Mouse (Mus musculus): ENCODE results near the gene Serpina3m. TPM values are rescaled to one million over a fixed set of nuclear protein-coding genes. Genes with fewer than 3 reads are reported as not detected.
A peak's percentile ranks its signal among the peaks of the same experiment; 100 is the strongest.

Serpina3m gene
- polyA plus RNA-seq, 1 experiment from 2014 or later: not detected

DNA sequence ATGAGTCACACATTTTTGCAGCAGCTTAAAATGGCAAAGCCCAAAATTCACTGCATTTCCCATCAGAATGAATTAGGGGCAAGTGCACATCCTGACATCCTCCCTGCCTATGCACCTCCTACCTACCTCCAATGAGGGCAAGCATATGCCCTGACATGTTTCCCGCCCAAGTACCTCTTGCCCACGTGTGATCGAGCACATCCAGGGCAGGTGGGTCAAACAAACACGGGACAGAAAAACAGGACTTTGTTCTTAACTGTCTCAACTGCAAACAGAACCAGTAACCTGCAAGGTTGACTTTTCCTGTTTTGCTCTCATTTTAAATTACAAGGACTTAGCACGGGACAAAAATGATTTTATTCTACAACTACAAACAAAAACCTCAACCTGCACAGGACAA lies 65.7 kb downstream of the Serpina3m start:
- Histone ChIP-seq H3K27me3 (no peaks in the 10 kb centered on the region), H3K27ac (no peak overlapping the region), H3K9me3 (replicated peaks) (no peaks in the 10 kb centered on the region), H3K4me1 (no peaks in the 10 kb centered on the region), H3K36me3 (no peaks in the 10 kb centered on the region), H3K4me2 (no peak overlapping the region), H3K9ac (no peak overlapping the region), H3K4me3 (replicated peaks) (no peak overlapping the region)
- no peak for ATAC-seq (replicated peaks; ENCODE audit: low FRiP score)
- WGBS: 73% methylated on average over 5 of the region's 5 CpGs

GRCm38 (mm10) chr12:104406454-104406885 lies 68.2 kb downstream of the Serpina3m start, which contains the start of gene Serpina3n:
Serpina3n (plus strand) TSS chr12:104406729.
- no peaks in the 10 kb centered on the region for H3K36me3 ChIP-seq
- H3K4me3 ChIP-seq (replicated peaks): no peak within 1 kb of the TSS
- H3K9me3 ChIP-seq (replicated peaks): no peaks in the 10 kb centered on the region
- H3K27ac ChIP-seq: no peak within 1 kb of the TSS
- H3K27me3 ChIP-seq: no peaks in the 10 kb centered on the region
- no peak; the same call in 1 of the 2 replicates for ATAC-seq (replicated peaks; ENCODE audit: low FRiP score)
- no peaks in the 10 kb centered on the region for H3K4me1 ChIP-seq
- H3K4me2 ChIP-seq: no peak within 1 kb of the TSS
- no peak within 1 kb of the TSS for H3K9ac ChIP-seq
- 38% methylated on average over 4 of the region's 4 CpGs for WGBS

- Histone ChIP-seq H3K27me3 (no peaks in the 10 kb centered on the region), H3K36me3 (no peaks in the 10 kb centered on the region), H3K4me2 (no peak overlapping the region), H3K4me1 (peaks cover 10% of the 10 kb centered on the region; the same call in 1 of the 2 replicates), H3K9ac (no peak overlapping the region), H3K9me3 (replicated peaks) (no peaks in the 10 kb centered on the region), H3K4me3 (replicated peaks) (no peak overlapping the region), H3K27ac (no peak overlapping the region)
- ATAC-seq (replicated peaks; ENCODE audit: low FRiP score): no peak
- 91% methylated on average over 6 of the region's 6 CpGs for WGBS
Measured at GRCm38 (mm10) chr12:104412507-104412906, 74.2 kb downstream of the Serpina3m start.

DNA sequence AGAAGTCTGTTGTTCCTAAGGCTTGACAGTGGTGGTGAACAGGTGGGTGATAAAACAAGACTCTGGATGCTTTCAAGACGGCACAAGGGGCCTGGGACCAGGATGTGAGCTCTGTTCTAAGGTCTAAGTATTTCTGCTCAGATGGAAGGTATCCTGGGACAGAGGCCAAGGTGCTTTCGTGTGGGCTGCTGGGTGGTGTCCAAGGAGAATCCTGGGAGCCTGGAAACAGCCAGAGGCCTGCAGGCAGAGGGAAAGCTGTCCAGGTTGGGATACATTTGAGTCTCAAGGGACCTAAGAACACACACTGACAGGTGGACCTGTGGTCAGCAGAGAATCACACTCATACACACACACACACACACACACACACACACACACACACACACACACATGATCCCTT lies 76.3 kb downstream of the Serpina3m start:
- peaks cover 12% of the 10 kb centered on the region; the same call in 1 of the 2 replicates for H3K4me1 ChIP-seq
- H3K9ac ChIP-seq: no peak overlapping the region
- no peaks in the 10 kb centered on the region for H3K27me3 ChIP-seq
- no peaks in the 10 kb centered on the region for H3K36me3 ChIP-seq
- 58% methylated on average over 2 of the region's 2 CpGs for WGBS
- no peak overlapping the region for H3K4me2 ChIP-seq
- no peak for ATAC-seq (replicated peaks; ENCODE audit: low FRiP score)
- no peak overlapping the region for H3K4me3 ChIP-seq (replicated peaks)
- no peaks in the 10 kb centered on the region for H3K9me3 ChIP-seq (replicated peaks)
- H3K27ac ChIP-seq: no peak overlapping the region

- peak overlapping the region; percentile 51; the same call in 1 of the 2 replicates for H3K27ac ChIP-seq
Measured at GRCm38 (mm10) chr12:104415625-104416315, 77.5 kb downstream of the Serpina3m start.

DNA sequence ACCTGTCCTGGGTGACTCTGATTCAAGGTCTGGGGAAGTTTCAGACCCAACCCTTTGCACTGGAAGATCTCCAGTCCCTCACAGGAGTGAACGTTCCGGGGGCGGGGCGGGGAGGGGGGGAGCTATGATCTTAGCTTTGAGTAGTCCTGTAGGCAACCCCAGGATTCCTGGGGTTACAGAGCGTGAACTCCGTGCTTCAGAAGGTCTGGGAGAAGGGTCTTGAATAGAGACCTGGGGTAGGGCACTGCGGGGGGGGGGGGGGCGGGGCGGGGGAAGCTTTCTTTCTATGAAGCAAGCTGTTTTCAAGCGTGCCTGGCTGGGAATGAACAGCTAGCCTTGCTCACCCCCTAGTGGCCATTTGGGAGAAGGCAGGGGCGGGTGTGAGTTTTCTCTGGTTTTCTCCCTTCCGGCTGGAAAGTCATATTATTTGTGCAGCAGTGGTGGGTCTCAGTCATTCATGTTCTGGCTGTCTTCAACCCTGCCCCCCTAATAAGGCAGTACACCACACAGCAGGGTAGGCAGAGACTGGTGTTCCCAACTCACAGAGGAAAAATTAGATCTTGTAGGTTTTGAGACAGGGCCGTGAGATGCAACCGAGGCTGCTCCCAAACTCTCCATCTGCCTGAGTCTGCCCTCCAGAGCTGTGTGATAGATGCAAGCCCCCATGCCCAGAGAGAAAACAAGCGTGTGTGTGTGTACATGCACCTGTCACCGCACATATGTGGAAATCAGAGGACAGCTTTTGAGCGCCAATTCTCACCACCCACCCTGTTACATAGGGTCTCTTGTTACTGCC lies 80.3 kb downstream of the Serpina3m start:
- peak; percentile 34; the same call in 1 of the 2 replicates for ATAC-seq (replicated peaks; ENCODE audit: low FRiP score)
- no peaks in the 10 kb centered on the region for H3K9me3 ChIP-seq (replicated peaks)
- no peak overlapping the region for H3K27ac ChIP-seq
- H3K4me3 ChIP-seq (replicated peaks): peak overlapping the region; percentile 21
- peak overlapping the region; percentile 52 for H3K4me2 ChIP-seq
- H3K36me3 ChIP-seq: no peaks in the 10 kb centered on the region
- 19% methylated on average over 15 of the region's 17 CpGs for WGBS
- no peaks in the 10 kb centered on the region for H3K27me3 ChIP-seq
- H3K9ac ChIP-seq: no peak overlapping the region
- peaks cover 20% of the 10 kb centered on the region for H3K4me1 ChIP-seq

More at GRCm38 (mm10) chr12:104415625-104416315, 77.5 kb downstream of the Serpina3m start:
- Histone ChIP-seq H3K9me3 (replicated peaks) (no peaks in the 10 kb centered on the region), H3K4me1 (peaks cover 12% of the 10 kb centered on the region; the same call in 1 of the 2 replicates), H3K36me3 (no peaks in the 10 kb centered on the region), H3K4me3 (replicated peaks) (no peak overlapping the region), H3K4me2 (no peak overlapping the region), H3K27me3 (no peaks in the 10 kb centered on the region), H3K9ac (no peak overlapping the region)
- peak; percentile 45 for ATAC-seq (replicated peaks; ENCODE audit: low FRiP score)
- 25% methylated on average over 6 of the region's 6 CpGs for WGBS

DNA sequence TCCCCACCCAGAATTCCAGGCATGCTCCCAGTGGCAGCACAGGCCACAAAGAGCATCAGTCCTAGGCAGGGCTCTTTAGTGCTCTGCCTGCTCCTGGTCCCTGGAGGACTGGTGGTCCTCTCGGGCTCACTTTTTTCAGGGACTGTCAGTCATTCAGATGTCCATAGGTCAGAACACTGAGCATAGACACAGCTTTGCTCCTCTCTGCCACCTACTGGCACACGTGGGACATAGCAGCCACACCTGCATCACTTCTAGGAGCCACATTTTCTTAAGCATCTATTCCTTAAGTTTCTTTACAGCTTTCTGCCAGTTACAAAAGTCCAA lies 80.8 kb downstream of the Serpina3m start:
- WGBS: 19% methylated on average over 2 of the region's 2 CpGs
- peaks cover 20% of the 10 kb centered on the region for H3K4me1 ChIP-seq
- no peak overlapping the region for H3K27ac ChIP-seq
- H3K9ac ChIP-seq: no peak overlapping the region
- peak; percentile 18; the same call in 1 of the 2 replicates for ATAC-seq (replicated peaks; ENCODE audit: low FRiP score)
- no peaks in the 10 kb centered on the region for H3K27me3 ChIP-seq
- no peak overlapping the region for H3K4me2 ChIP-seq
- H3K9me3 ChIP-seq (replicated peaks): no peaks in the 10 kb centered on the region
- H3K4me3 ChIP-seq (replicated peaks): no peak overlapping the region
- H3K36me3 ChIP-seq: no peaks in the 10 kb centered on the region

DNA sequence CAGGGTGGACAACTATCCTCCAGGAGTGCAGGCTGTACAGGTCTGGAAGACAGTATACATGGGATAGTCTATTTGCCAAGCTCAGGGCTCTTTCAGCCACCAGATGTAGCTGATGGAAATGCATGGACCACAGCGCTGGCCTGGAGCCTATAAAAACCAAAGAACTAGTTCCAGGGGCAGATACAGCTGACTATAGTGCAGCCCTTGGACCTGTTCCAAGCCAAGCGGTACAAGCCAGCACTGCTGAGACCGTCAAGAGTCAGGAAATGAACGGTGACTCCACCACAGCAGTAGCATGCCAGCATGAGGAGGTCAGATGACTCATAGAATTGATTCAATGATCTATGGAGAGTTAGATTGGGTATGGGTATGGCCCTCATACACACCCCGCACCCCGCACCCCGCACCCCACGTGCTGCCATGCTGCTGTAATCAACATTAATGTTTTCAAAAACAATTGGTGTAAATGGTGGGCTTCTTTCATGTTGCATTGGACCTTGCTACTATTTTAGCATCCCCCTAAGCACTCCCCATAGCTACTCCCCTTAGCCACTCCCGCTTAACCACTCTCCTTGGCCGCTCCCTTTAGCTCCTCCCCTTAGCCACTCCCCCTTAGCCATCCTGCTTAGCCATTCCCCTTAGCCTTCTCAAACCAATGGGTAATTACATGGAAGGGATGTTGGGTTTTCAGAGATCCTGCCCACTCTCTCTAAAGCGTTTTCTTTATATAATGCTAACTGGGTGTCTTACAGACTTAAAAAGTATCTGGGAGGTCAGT lies 84.5 kb downstream of the Serpina3m start:
- peaks cover 10% of the 10 kb centered on the region; the same call in 1 of the 2 replicates for H3K4me1 ChIP-seq
- peaks cover 6% of the 10 kb centered on the region for H3K27me3 ChIP-seq
- no peak overlapping the region for H3K4me3 ChIP-seq (replicated peaks)
- 54% methylated on average over 11 of the region's 11 CpGs for WGBS
- no peak overlapping the region for H3K4me2 ChIP-seq
- no peaks in the 10 kb centered on the region for H3K9me3 ChIP-seq (replicated peaks)
- H3K27ac ChIP-seq: no peak overlapping the region
- no peak overlapping the region for H3K9ac ChIP-seq
- no peaks in the 10 kb centered on the region for H3K36me3 ChIP-seq
- ATAC-seq (replicated peaks; ENCODE audit: low FRiP score): peak; percentile 45

DNA sequence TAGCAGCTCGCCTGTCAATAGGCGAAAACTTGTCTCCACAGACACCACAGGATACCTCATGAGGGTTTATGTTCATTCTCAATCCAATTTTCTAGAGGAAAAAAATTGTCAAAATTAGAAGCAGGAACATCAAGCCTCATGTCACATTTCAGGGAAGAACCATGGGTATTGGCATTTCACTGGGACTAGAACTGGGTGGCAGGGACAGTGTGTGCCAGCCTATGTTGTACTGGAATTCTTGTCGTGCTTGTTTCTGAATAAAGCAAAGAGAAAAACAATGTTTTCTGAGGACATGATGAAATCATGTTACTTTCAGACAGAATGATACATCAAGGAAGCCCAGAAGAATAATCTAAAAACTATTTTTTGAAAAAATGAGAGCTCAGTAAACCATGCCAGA lies 87.3 kb downstream of the Serpina3m start:
- Histone ChIP-seq H3K27me3 (peaks cover 6% of the 10 kb centered on the region), H3K27ac (no peak overlapping the region), H3K9ac (no peak overlapping the region), H3K4me2 (no peak overlapping the region), H3K4me1 (peaks cover 8% of the 10 kb centered on the region; the same call in 1 of the 2 replicates), H3K36me3 (no peaks in the 10 kb centered on the region), H3K4me3 (replicated peaks) (no peak overlapping the region), H3K9me3 (replicated peaks) (no peaks in the 10 kb centered on the region)
- 78% methylated on average over 3 of the region's 3 CpGs for whole genome bisulfite sequencing
- no peak for ATAC-seq (replicated peaks; ENCODE audit: low FRiP score)

DNA sequence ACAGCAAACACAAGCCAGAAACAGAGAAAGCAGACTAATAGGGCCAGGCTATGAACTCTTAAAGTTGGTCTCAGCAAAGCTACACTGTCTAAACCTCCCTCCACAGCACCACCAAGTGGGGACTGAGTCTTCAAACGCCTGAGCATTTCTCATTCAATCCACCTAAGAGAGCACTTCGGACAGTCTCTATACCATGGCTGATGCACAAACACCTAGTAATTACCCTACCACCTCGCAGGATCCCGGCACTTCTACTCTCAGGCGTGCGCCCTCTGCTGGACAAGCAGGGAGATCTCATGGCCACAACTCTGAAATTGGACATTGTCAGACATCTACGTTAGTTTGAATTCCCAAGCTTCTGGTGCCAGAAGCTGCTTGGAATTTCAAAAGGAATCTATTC lies 88.6 kb downstream of the Serpina3m start:
- H3K4me1 ChIP-seq: peaks cover 8% of the 10 kb centered on the region; the same call in 1 of the 2 replicates
- H3K4me2 ChIP-seq: no peak overlapping the region
- peaks cover 6% of the 10 kb centered on the region for H3K27me3 ChIP-seq
- no peak overlapping the region for H3K9ac ChIP-seq
- H3K36me3 ChIP-seq: no peaks in the 10 kb centered on the region
- peak; percentile 47 for ATAC-seq (replicated peaks; ENCODE audit: low FRiP score)
- H3K9me3 ChIP-seq (replicated peaks): no peaks in the 10 kb centered on the region
- 4% methylated on average over 7 of the region's 7 CpGs for WGBS
- H3K27ac ChIP-seq: no peak overlapping the region
- H3K4me3 ChIP-seq (replicated peaks): no peak overlapping the region

DNA sequence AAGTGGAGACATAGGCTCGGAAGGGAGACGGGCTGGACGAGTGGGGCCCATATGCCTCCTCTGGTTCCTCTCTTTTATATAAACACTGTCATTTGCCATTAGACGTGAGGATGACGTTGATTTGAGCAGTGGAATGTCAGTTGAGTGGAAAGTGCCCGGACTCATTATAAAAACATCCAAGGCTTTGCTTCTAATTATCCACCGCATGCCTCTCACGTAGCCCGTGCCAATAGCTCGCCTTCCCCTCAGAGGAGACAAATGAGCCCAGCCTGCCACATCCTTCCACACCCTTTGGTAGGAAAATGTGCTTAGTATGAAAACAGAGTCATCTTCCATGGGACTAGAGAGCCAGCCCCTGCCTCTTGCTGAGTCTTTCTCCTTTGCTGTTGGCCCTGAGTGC lies 93.1 kb downstream of the Serpina3m start:
- no peak overlapping the region for H3K4me2 ChIP-seq
- 0 out of 2 replicates have a peak, but pooled peaks cover 3% of the 10 kb centered on the region for H3K4me1 ChIP-seq
- no peak overlapping the region for H3K4me3 ChIP-seq (replicated peaks)
- no peaks in the 10 kb centered on the region; the same call in 1 of the 2 replicates for H3K27me3 ChIP-seq
- H3K9ac ChIP-seq: no peak overlapping the region
- H3K9me3 ChIP-seq (replicated peaks): no peaks in the 10 kb centered on the region
- 64% methylated on average over 10 of the region's 10 CpGs for WGBS
- no peak for ATAC-seq (replicated peaks; ENCODE audit: low FRiP score)
- H3K27ac ChIP-seq: no peak overlapping the region
- H3K36me3 ChIP-seq: no peaks in the 10 kb centered on the region
